Mouse (Mus musculus): ENCODE results near the gene B130006D01Rik. TPM values are rescaled to one million over a fixed set of nuclear protein-coding genes. Genes with fewer than 3 reads are reported as not detected.

B130006D01Rik gene
- polyA plus RNA-seq, 1 experiment from 2014 or later: 1.7 TPM

GRCm38 (mm10) chr11:95719356-95719755 lies 4.0 kb upstream of the B130006D01Rik start:
- Histone ChIP-seq H3K4me1 (peaks cover 26% of the 10 kb centered on the region), H3K27ac (no peak overlapping the region), H3K9me3 (no peaks in the 10 kb centered on the region), H3K4me2 (no peak overlapping the region), H3K27me3 (replicated peaks) (no peaks in the 10 kb centered on the region), H3K36me3 (replicated peaks) (no peaks in the 10 kb centered on the region), H3K4me3 (no peak overlapping the region), H3K9ac (no peak overlapping the region)
- no peak for ATAC-seq (replicated peaks)
- WGBS: 90% methylated on average over 3 of the region's 3 CpGs

GRCm38 (mm10) chr11:95724466-95724865 lies 1.1 kb downstream of the B130006D01Rik start:
- H3K9ac ChIP-seq: no peak overlapping the region
- H3K4me3 ChIP-seq: no peak overlapping the region
- H3K4me2 ChIP-seq: no peak overlapping the region
- no peak for ATAC-seq (replicated peaks)
- WGBS: 92% methylated on average over 4 of the region's 4 CpGs
- no peaks in the 10 kb centered on the region for H3K9me3 ChIP-seq
- H3K27ac ChIP-seq: no peak overlapping the region
- no peaks in the 10 kb centered on the region for H3K27me3 ChIP-seq (replicated peaks)
- no peaks in the 10 kb centered on the region for H3K36me3 ChIP-seq (replicated peaks)
- H3K4me1 ChIP-seq: no peaks in the 10 kb centered on the region

- Histone ChIP-seq H3K27ac (no peak overlapping the region), H3K9ac (no peak overlapping the region), H3K9me3 (no peaks in the 10 kb centered on the region), H3K27me3 (replicated peaks) (no peaks in the 10 kb centered on the region), H3K4me2 (no peak overlapping the region), H3K4me3 (no peak overlapping the region), H3K36me3 (replicated peaks) (no peaks in the 10 kb centered on the region), H3K4me1 (no peaks in the 10 kb centered on the region)
- ATAC-seq (replicated peaks): no peak
- 81% methylated on average over 4 of the region's 4 CpGs for WGBS
These were observed 2.8 kb downstream of the B130006D01Rik start for GRCm38 (mm10) chr11:95726156-95726555.

GRCm38 (mm10) chr11:95727947-95728346 lies 4.6 kb downstream of the B130006D01Rik start:
- H3K4me3 ChIP-seq: no peak overlapping the region
- 87% methylated on average over 5 of the region's 5 CpGs for WGBS
- H3K36me3 ChIP-seq (replicated peaks): no peaks in the 10 kb centered on the region
- H3K27ac ChIP-seq: no peak overlapping the region
- no peaks in the 10 kb centered on the region for H3K9me3 ChIP-seq
- H3K4me1 ChIP-seq: no peaks in the 10 kb centered on the region
- no peak for ATAC-seq (replicated peaks)
- no peak overlapping the region for H3K9ac ChIP-seq
- no peaks in the 10 kb centered on the region for H3K27me3 ChIP-seq (replicated peaks)
- no peak overlapping the region for H3K4me2 ChIP-seq

GRCm38 (mm10) chr11:95728916-95729907 lies 5.8 kb downstream of the B130006D01Rik start:
- H3K27me3 ChIP-seq (replicated peaks): no peaks in the 10 kb centered on the region
- H3K9ac ChIP-seq: no peak overlapping the region
- 82% methylated on average over 12 of the region's 12 CpGs for WGBS
- H3K4me2 ChIP-seq: no peak overlapping the region
- ATAC-seq (replicated peaks): no peak
- no peak overlapping the region for H3K27ac ChIP-seq
- no peaks in the 10 kb centered on the region for H3K9me3 ChIP-seq
- no peak overlapping the region for H3K4me3 ChIP-seq
- no peaks in the 10 kb centered on the region for H3K36me3 ChIP-seq (replicated peaks)
- H3K4me1 ChIP-seq: no peaks in the 10 kb centered on the region

- no peak for ATAC-seq (replicated peaks)
- Histone ChIP-seq H3K27ac (no peak overlapping the region), H3K4me3 (no peak overlapping the region), H3K9me3 (no peaks in the 10 kb centered on the region), H3K36me3 (replicated peaks) (no peaks in the 10 kb centered on the region), H3K4me1 (no peaks in the 10 kb centered on the region), H3K9ac (no peak overlapping the region), H3K4me2 (no peak overlapping the region), H3K27me3 (replicated peaks) (no peaks in the 10 kb centered on the region)
- WGBS: 91% methylated on average over 2 of the region's 2 CpGs
These were observed 11.1 kb downstream of the B130006D01Rik start for GRCm38 (mm10) chr11:95734485-95734884.

GRCm38 (mm10) chr11:95737811-95738210 lies 14.4 kb downstream of the B130006D01Rik start:
- no peak for ATAC-seq (replicated peaks)
- WGBS: 91% methylated on average over 3 of the region's 3 CpGs
- Histone ChIP-seq H3K9ac (no peak overlapping the region), H3K4me2 (no peak overlapping the region), H3K4me1 (no peaks in the 10 kb centered on the region), H3K27ac (no peak overlapping the region), H3K36me3 (replicated peaks) (no peaks in the 10 kb centered on the region), H3K27me3 (replicated peaks) (no peaks in the 10 kb centered on the region), H3K4me3 (no peak overlapping the region), H3K9me3 (no peaks in the 10 kb centered on the region)

- Histone ChIP-seq H3K27ac (no peak overlapping the region), H3K4me3 (no peak overlapping the region), H3K4me2 (no peak overlapping the region), H3K9ac (no peak overlapping the region), H3K4me1 (0 out of 2 replicates have a peak, but pooled peaks cover 2% of the 10 kb centered on the region), H3K27me3 (replicated peaks) (no peaks in the 10 kb centered on the region), H3K9me3 (no peaks in the 10 kb centered on the region), H3K36me3 (replicated peaks) (0 out of 2 replicates have a peak, but pooled peaks cover 3% of the 10 kb centered on the region)
- 87% methylated on average over 2 of the region's 2 CpGs for WGBS
- ATAC-seq (replicated peaks): no peak
These were observed 21.1 kb downstream of the B130006D01Rik start for GRCm38 (mm10) chr11:95744521-95744920.

GRCm38 (mm10) chr11:95746821-95747220 lies 23.4 kb downstream of the B130006D01Rik start:
- H3K4me3 ChIP-seq: no peak overlapping the region
- no peaks in the 10 kb centered on the region for H3K27me3 ChIP-seq (replicated peaks)
- 0 out of 2 replicates have a peak, but pooled peaks cover 2% of the 10 kb centered on the region for H3K4me1 ChIP-seq
- H3K36me3 ChIP-seq (replicated peaks): 0 out of 2 replicates have a peak, but pooled peaks cover 13% of the 10 kb centered on the region
- no peaks in the 10 kb centered on the region for H3K9me3 ChIP-seq
- no peak overlapping the region for H3K9ac ChIP-seq
- no peak for ATAC-seq (replicated peaks)
- H3K27ac ChIP-seq: no peak overlapping the region
- no peak overlapping the region for H3K4me2 ChIP-seq
- 69% methylated on average over 4 of the region's 4 CpGs for WGBS

GRCm38 (mm10) chr11:95748331-95748730 lies 24.9 kb downstream of the B130006D01Rik start:
- H3K9ac ChIP-seq: no peak overlapping the region
- 0 out of 2 replicates have a peak, but pooled peaks cover 13% of the 10 kb centered on the region for H3K36me3 ChIP-seq (replicated peaks)
- H3K27ac ChIP-seq: no peak overlapping the region
- H3K9me3 ChIP-seq: no peaks in the 10 kb centered on the region
- H3K4me1 ChIP-seq: 0 out of 2 replicates have a peak, but pooled peaks cover 2% of the 10 kb centered on the region
- H3K4me3 ChIP-seq: no peak overlapping the region
- no peak for ATAC-seq (replicated peaks)
- H3K27me3 ChIP-seq (replicated peaks): no peaks in the 10 kb centered on the region
- no peak overlapping the region for H3K4me2 ChIP-seq
- WGBS: 94% methylated on average over 5 of the region's 5 CpGs

- Histone ChIP-seq H3K27me3 (replicated peaks) (no peaks in the 10 kb centered on the region), H3K36me3 (replicated peaks) (0 out of 2 replicates have a peak, but pooled peaks cover 11% of the 10 kb centered on the region), H3K4me2 (no peak overlapping the region), H3K27ac (no peak overlapping the region), H3K9ac (no peak overlapping the region), H3K4me1 (0 out of 2 replicates have a peak, but pooled peaks cover 2% of the 10 kb centered on the region), H3K4me3 (no peak overlapping the region), H3K9me3 (no peaks in the 10 kb centered on the region)
- 83% methylated on average over 15 of the region's 15 CpGs for WGBS
- no peak for ATAC-seq (replicated peaks)
These were observed 26.2 kb downstream of the B130006D01Rik start for GRCm38 (mm10) chr11:95749619-95750018.

- 7% methylated on average over 1 of the region's 1 CpGs for WGBS
- Histone ChIP-seq H3K4me2 (no peak overlapping the region), H3K36me3 (replicated peaks) (peaks cover 13% of the 10 kb centered on the region; the same call in 1 of the 2 replicates), H3K4me3 (no peak overlapping the region), H3K27ac (no peak overlapping the region), H3K4me1 (0 out of 2 replicates have a peak, but pooled peaks cover 2% of the 10 kb centered on the region), H3K27me3 (replicated peaks) (no peaks in the 10 kb centered on the region), H3K9me3 (no peaks in the 10 kb centered on the region), H3K9ac (no peak overlapping the region)
- ATAC-seq (replicated peaks): no peak
These were observed 27.6 kb downstream of the B130006D01Rik start for GRCm38 (mm10) chr11:95750995-95751394.

All from midbrain, embryonic 15.5 days (tissue).